Mouse (Mus musculus): ENCODE data around the gene Crebbp.

- TF ChIP-seq USF2 (conservative IDR thresholded peaks at IDR 0.05; ENCODE audit: low read depth, low read length) = no peak
- TF ChIP-seq E2F4 (IDR thresholded peaks at IDR 0.05; ENCODE audit: insufficient replicate concordance, low read depth, low read length) = no peak
Observed at GRCm38 (mm10) chr16:4064945-4065344, 148.9 kb downstream of the Crebbp start.

All from CH12.LX (cell line).